Mouse (Mus musculus) liver, embryonic 15.5 days (tissue): ENCODE data around the gene Ift20. TPM values are rescaled to one million over a fixed set of nuclear protein-coding genes. Genes with fewer than 3 reads are reported as not detected.

Experiments
- polyA plus RNA-seq: library from polyadenylated mRNA; unstranded; fragments of >200 nt; fragmentation: Nextera tagmentation; extraction: Ambion mirVana; gene quantifications from 2 replicates; pipeline ENCODE4 v1.2.1, GENCODE M21; 2015

Gene Ift20
- polyA plus RNA-seq, 1 experiment from 2014 or later: 66.1 TPM

Other genes starting within 250 kb of the Ift20 start
- gene BC030499, start 245.5 kb upstream of the Ift20 start, polyA plus RNA-seq: 0.22 TPM in 1 of 2 replicates, not detected in the other
- 34.8 and 35.0 TPM in 2 replicates for gene Spag5, start 234.8 kb upstream of the Ift20 start, polyA plus RNA-seq
- gene Aldoc, start 213.4 kb upstream of the Ift20 start, polyA plus RNA-seq: 10.5 and 13.3 TPM in 2 replicates
- 31.1 and 33.3 TPM in 2 replicates for gene Pigs, start 207.9 kb upstream of the Ift20 start, polyA plus RNA-seq
- 27.4 and 29.4 TPM in 2 replicates for gene Unc119, start 192.9 kb upstream of the Ift20 start, polyA plus RNA-seq
- not detected in 2 replicates for gene Foxn1, start 149.8 kb upstream of the Ift20 start, polyA plus RNA-seq
- 0.05 TPM in 1 of 2 replicates, not detected in the other for gene Slc13a2, start 114.1 kb upstream of the Ift20 start, polyA plus RNA-seq
- gene Slc46a1, start 70.7 kb upstream of the Ift20 start, polyA plus RNA-seq: 6.5 and 7.8 TPM in 2 replicates
- gene Sarm1, start 38.6 kb upstream of the Ift20 start, polyA plus RNA-seq: 0.17 and 0.20 TPM in 2 replicates
- 675 and 834 TPM in 2 replicates for gene Vtn, start 37.3 kb upstream of the Ift20 start, polyA plus RNA-seq
- 0.25 and 0.29 TPM in 2 replicates for gene Sebox, start 32.9 kb upstream of the Ift20 start, polyA plus RNA-seq
- gene Tmem199, start 24.2 kb upstream of the Ift20 start, polyA plus RNA-seq: 20.0 and 20.4 TPM in 2 replicates
- gene Poldip2, start 24.2 kb upstream of the Ift20 start, polyA plus RNA-seq: 61.4 and 66.3 TPM in 2 replicates
- 14.9 and 17.1 TPM in 2 replicates for gene Tnfaip1, start within 50 bp of the Ift20 start, polyA plus RNA-seq
- gene Tmem97, start 14.4 kb downstream of the Ift20 start, polyA plus RNA-seq: 101 and 112 TPM in 2 replicates
- gene Nlk, start 161.0 kb downstream of the Ift20 start, polyA plus RNA-seq: 3.3 and 4.1 TPM in 2 replicates
- gene Ccnq, start 215.4 kb downstream of the Ift20 start, polyA plus RNA-seq: 14.8 and 16.5 TPM in 2 replicates